Mouse (Mus musculus): ENCODE data around the gene Rtkn.

Gene Rtkn

GRCm38 (mm10) chr6:83172240-83172920 lies 37.1 kb downstream of the Rtkn start:
- DNase-seq (ENCODE audit: low spot score in 2 of 2) = no peak

- no peak for DNase-seq (ENCODE audit: low spot score in 2 of 2)
Measured at GRCm38 (mm10) chr6:83175996-83176395, 40.7 kb downstream of the Rtkn start.

- DNase-seq (ENCODE audit: low spot score in 2 of 2) = peak in 1 of 2 experiments; percentile 16
Measured at GRCm38 (mm10) chr6:83179390-83180117, 44.3 kb downstream of the Rtkn start.

GRCm38 (mm10) chr6:83180605-83181004 lies 45.3 kb downstream of the Rtkn start:
- no peak for DNase-seq (ENCODE audit: low spot score in 2 of 2)

GRCm38 (mm10) chr6:83184858-83185435 lies 49.7 kb downstream of the Rtkn start:
- no peak for DNase-seq (ENCODE audit: low spot score in 2 of 2)

GRCm38 (mm10) chr6:83185895-83186861 lies 50.9 kb downstream of the Rtkn start:
- DNase-seq (ENCODE audit: low spot score in 2 of 2) = peak in 1 of 2 experiments; percentile 15

- no peak for DNase-seq (ENCODE audit: low spot score in 2 of 2)
Measured at GRCm38 (mm10) chr6:83186946-83187345, 51.7 kb downstream of the Rtkn start.

- DNase-seq (ENCODE audit: low spot score in 2 of 2) = no peak
Measured at GRCm38 (mm10) chr6:83193571-83193970, 58.3 kb downstream of the Rtkn start.

GRCm38 (mm10) chr6:83197345-83198004 lies 62.2 kb downstream of the Rtkn start:
- no peak for DNase-seq (ENCODE audit: low spot score in 2 of 2)
